Mouse (Mus musculus): ENCODE measurements around the gene Gm28048. TPM values are rescaled to one million over a fixed set of nuclear protein-coding genes. Genes with fewer than 3 reads are reported as not detected.

The Gm28048 gene
- 2.7 and 4.4 TPM in 2 replicates for polyA plus RNA-seq (2015; fragmentation: Nextera tagmentation; extraction: Ambion mirVana)

DNA sequence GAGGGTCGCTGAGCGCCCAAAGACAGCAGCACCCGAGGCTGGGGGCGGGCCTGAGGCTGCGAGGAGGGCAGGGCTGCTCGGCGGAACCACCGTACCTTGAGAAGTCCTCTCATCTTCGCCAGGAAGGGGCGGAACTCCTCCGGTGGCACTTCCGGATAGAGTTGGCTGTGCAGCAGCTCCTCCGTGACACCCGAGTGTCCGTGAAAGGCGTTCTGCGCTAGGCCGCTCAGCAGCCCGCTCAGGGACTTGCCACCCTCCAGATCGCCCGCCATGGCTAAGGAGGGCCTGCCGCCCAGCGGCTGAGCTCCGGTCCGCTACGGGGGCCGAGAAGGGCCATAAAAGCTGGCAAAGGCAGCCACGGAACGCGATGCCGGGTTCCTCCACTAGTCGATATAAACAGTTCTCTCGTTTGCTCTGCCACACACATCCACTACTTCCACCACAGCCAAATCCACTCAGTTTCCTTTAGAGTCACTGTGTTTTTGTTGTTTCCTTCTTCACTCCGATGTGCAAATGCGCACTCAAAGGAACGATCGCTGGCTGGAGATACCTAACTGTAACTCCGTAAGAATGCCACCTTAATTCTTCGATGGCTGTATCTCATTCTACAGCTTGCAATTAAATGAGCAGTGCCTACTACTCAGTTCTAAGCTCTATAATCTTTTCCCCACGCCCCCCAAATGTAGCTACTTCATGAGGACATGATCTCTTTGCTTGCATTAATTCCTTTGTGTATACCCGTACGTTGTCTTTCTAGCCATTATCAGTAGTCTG is at the start of gene Gm28048, which contains the start of gene Commd1:
Gene Gm28048 (minus strand): TSS at position 107 of the 774 bp plus-strand sequence.
Gene Commd1 (minus strand): TSS at position 399 of the 774 bp plus-strand sequence.
- Histone ChIP-seq H3K9me3 (no peaks in the 10 kb centered on the region), H3K4me1 (replicated peaks) (peaks cover 39% of the 10 kb centered on the region), H3K4me2 (replicated peaks) (peak within 1 kb of the TSS; percentile 78), H3K27ac (peak within 1 kb of the TSS; percentile 94), H3K9ac (replicated peaks) (peak within 1 kb of the TSS; percentile 78), H3K4me3 (replicated peaks) (peak within 1 kb of the TSS; percentile 61), H3K36me3 (peaks cover 13% of the 10 kb centered on the region), H3K27me3 (0 out of 2 replicates have a peak, but pooled peaks cover 2% of the 10 kb centered on the region)
- 2% methylated on average over 42 of the region's 42 CpGs for WGBS
- ATAC-seq, result peak; percentile 96

- no peaks in the 10 kb centered on the region for H3K4me1 ChIP-seq (replicated peaks)
- 86% methylated on average over 6 of the region's 6 CpGs for WGBS
- no peaks in the 10 kb centered on the region for H3K36me3 ChIP-seq
- H3K4me2 ChIP-seq (replicated peaks), result no peak overlapping the region
- H3K9me3 ChIP-seq, result no peaks in the 10 kb centered on the region
- no peaks in the 10 kb centered on the region for H3K27me3 ChIP-seq
- H3K4me3 ChIP-seq (replicated peaks), result no peak overlapping the region
- H3K27ac ChIP-seq, result no peak overlapping the region
- no peak overlapping the region for H3K9ac ChIP-seq (replicated peaks)
- ATAC-seq, result no peak
Observed at GRCm38 (mm10) chr11:23029399-23029798, 47.5 kb upstream of the Gm28048 start.

DNA sequence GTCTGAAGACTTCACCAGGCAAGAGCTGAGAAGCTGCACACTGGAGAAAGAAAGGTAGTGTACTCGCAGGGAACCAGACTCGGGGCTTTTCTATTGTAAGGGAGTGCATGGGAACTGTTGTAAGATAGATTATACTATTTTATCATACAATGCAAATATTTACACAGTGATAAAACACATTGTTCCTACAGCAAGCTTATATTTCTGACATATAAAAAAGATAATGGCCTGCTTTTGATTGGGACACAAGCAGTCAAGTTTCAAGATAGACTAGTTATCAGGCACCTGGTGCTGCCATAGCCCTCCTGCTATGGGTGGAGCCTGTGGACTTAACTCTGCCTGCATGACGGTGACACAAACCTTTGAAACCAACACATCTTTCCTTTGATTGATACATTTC is 47.1 kb upstream of the Gm28048 start:
- H3K27me3 ChIP-seq, result no peaks in the 10 kb centered on the region
- no peak for ATAC-seq
- H3K9ac ChIP-seq (replicated peaks), result no peak overlapping the region
- H3K4me3 ChIP-seq (replicated peaks), result no peak overlapping the region
- no peaks in the 10 kb centered on the region for H3K36me3 ChIP-seq
- 73% methylated on average over 3 of the region's 3 CpGs for WGBS
- no peaks in the 10 kb centered on the region for H3K9me3 ChIP-seq
- no peaks in the 10 kb centered on the region for H3K4me1 ChIP-seq (replicated peaks)
- H3K27ac ChIP-seq, result no peak overlapping the region
- H3K4me2 ChIP-seq (replicated peaks), result no peak overlapping the region

DNA sequence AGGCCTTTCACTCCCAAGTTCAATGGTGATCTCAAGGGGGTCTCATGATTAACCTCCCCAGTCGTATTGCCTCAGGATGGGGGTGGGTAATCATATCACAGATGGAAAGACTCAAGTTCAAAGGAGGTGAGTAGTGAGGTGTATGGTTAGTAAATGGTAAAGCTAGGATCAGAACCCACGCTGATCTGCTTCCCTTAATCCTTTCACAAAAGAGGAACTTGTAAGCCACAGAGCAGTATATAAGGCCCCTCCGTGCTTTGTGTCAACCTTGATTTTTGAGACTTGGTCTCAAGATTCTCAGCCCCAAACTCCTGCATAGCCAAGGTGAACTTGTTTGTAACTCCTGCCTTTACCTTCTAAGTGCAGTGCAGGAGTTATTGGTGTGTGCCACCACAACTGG is 42.3 kb upstream of the Gm28048 start:
- H3K36me3 ChIP-seq, result no peaks in the 10 kb centered on the region
- H3K27ac ChIP-seq, result no peak overlapping the region
- H3K4me2 ChIP-seq (replicated peaks), result no peak overlapping the region
- H3K9me3 ChIP-seq, result no peaks in the 10 kb centered on the region
- H3K4me3 ChIP-seq (replicated peaks), result no peak overlapping the region
- H3K9ac ChIP-seq (replicated peaks), result no peak overlapping the region
- no peaks in the 10 kb centered on the region for H3K4me1 ChIP-seq (replicated peaks)
- 54% methylated on average over 3 of the region's 3 CpGs for WGBS
- ATAC-seq, result no peak
- no peaks in the 10 kb centered on the region for H3K27me3 ChIP-seq

GRCm38 (mm10) chr11:23023155-23023554 is 41.3 kb upstream of the Gm28048 start:
- no peaks in the 10 kb centered on the region for H3K27me3 ChIP-seq
- ATAC-seq, result no peak
- H3K4me3 ChIP-seq (replicated peaks), result no peak overlapping the region
- 0 out of 2 replicates have a peak, but pooled peaks cover 3% of the 10 kb centered on the region for H3K9me3 ChIP-seq
- no peaks in the 10 kb centered on the region for H3K4me1 ChIP-seq (replicated peaks)
- no peaks in the 10 kb centered on the region for H3K36me3 ChIP-seq
- no peak overlapping the region for H3K27ac ChIP-seq
- no peak overlapping the region for H3K4me2 ChIP-seq (replicated peaks)
- H3K9ac ChIP-seq (replicated peaks), result no peak overlapping the region
- WGBS, result 90% methylated on average over 2 of the region's 2 CpGs

DNA sequence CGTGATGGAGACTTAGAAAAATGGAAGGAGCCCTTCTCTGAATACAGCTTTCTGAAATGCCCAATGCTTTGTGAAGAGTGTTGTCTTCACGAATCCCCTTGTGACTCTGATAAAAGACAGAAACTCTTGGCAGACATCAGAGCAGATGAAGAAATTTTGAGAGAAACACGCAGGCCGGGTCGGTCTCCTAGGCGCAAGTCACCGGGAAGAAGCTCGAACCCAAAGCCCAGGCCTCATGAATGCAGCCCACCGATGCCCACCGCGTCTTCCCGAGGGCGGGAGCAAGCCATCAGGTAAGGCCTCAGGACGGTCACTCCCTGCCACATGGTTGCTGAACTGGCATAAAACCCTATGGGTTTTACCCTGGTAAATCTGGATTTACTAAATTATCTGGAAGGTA is 39.0 kb upstream of the Gm28048 start:
- ATAC-seq, result no peak
- no peak overlapping the region for H3K4me3 ChIP-seq (replicated peaks)
- no peak overlapping the region for H3K9ac ChIP-seq (replicated peaks)
- H3K9me3 ChIP-seq, result 0 out of 2 replicates have a peak, but pooled peaks cover 3% of the 10 kb centered on the region
- H3K27ac ChIP-seq, result no peak overlapping the region
- no peaks in the 10 kb centered on the region for H3K36me3 ChIP-seq
- no peak overlapping the region for H3K4me2 ChIP-seq (replicated peaks)
- 93% methylated on average over 14 of the region's 14 CpGs for WGBS
- no peaks in the 10 kb centered on the region for H3K27me3 ChIP-seq
- no peaks in the 10 kb centered on the region for H3K4me1 ChIP-seq (replicated peaks)

DNA sequence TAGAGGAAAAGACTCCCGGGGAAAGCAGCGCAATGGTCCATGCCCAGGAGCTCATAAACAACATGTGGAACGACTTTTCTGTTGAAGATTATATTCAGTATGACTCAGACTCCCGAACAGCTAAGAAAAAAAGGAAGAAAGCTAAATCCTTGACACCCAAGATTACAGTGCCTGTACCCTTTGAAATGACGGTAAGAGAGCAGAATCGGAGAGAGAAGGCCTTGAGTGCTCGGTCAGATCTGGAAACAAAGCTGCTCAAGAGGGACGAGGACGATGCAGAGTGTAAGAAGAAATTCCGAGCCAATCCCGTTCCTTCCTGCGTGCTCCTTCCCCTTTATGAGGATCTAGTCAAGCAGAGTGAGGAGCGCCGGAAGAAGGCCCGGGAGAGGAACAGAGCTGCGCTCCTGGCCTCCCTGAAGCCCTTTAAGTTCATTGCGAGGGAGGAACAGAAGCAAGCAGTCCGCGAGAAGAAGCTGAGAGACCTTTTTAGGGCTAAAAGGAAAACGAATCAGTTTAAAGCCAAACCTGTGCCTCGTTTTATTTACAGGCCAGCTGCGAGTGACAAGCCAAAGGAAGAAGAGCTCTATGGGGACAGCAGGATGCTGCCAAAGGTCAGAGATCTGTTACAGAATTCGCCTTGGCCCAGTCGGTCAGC is 38.4 kb upstream of the Gm28048 start:
- H3K27me3 ChIP-seq, result no peaks in the 10 kb centered on the region
- no peak overlapping the region for H3K27ac ChIP-seq
- no peak overlapping the region for H3K9ac ChIP-seq (replicated peaks)
- H3K4me3 ChIP-seq (replicated peaks), result no peak overlapping the region
- ATAC-seq, result no peak
- H3K9me3 ChIP-seq, result 0 out of 2 replicates have a peak, but pooled peaks cover 3% of the 10 kb centered on the region
- no peak overlapping the region for H3K4me2 ChIP-seq (replicated peaks)
- no peaks in the 10 kb centered on the region for H3K36me3 ChIP-seq
- 70% methylated on average over 24 of the region's 24 CpGs for WGBS
- no peaks in the 10 kb centered on the region for H3K4me1 ChIP-seq (replicated peaks)

- H3K36me3 ChIP-seq, result no peaks in the 10 kb centered on the region
- no peak overlapping the region for H3K9ac ChIP-seq (replicated peaks)
- no peak overlapping the region for H3K27ac ChIP-seq
- H3K9me3 ChIP-seq, result 0 out of 2 replicates have a peak, but pooled peaks cover 3% of the 10 kb centered on the region
- H3K27me3 ChIP-seq, result no peaks in the 10 kb centered on the region
- H3K4me2 ChIP-seq (replicated peaks), result no peak overlapping the region
- no peak overlapping the region for H3K4me3 ChIP-seq (replicated peaks)
- 94% methylated on average over 4 of the region's 4 CpGs for WGBS
- no peak for ATAC-seq
- no peaks in the 10 kb centered on the region for H3K4me1 ChIP-seq (replicated peaks)
Observed at GRCm38 (mm10) chr11:23017943-23018342, 36.1 kb upstream of the Gm28048 start.

- Histone ChIP-seq H3K27ac (no peak overlapping the region), H3K9me3 (0 out of 2 replicates have a peak, but pooled peaks cover 3% of the 10 kb centered on the region), H3K4me2 (replicated peaks) (no peak overlapping the region), H3K27me3 (no peaks in the 10 kb centered on the region), H3K36me3 (no peaks in the 10 kb centered on the region), H3K9ac (replicated peaks) (no peak overlapping the region), H3K4me1 (replicated peaks) (no peaks in the 10 kb centered on the region), H3K4me3 (replicated peaks) (no peak overlapping the region)
- ATAC-seq, result no peak
- WGBS, result 69% methylated on average over 6 of the region's 6 CpGs
Observed at GRCm38 (mm10) chr11:23014996-23015395, 33.1 kb upstream of the Gm28048 start.

GRCm38 (mm10) chr11:23013580-23014294 is 31.8 kb upstream of the Gm28048 start:
- H3K9ac ChIP-seq (replicated peaks), result no peak overlapping the region
- no peak overlapping the region for H3K4me2 ChIP-seq (replicated peaks)
- H3K27me3 ChIP-seq, result no peaks in the 10 kb centered on the region
- H3K9me3 ChIP-seq, result 0 out of 2 replicates have a peak, but pooled peaks cover 3% of the 10 kb centered on the region
- ATAC-seq, result no peak
- no peak overlapping the region for H3K4me3 ChIP-seq (replicated peaks)
- no peaks in the 10 kb centered on the region for H3K36me3 ChIP-seq
- H3K27ac ChIP-seq, result no peak overlapping the region
- WGBS, result 89% methylated on average over 4 of the region's 4 CpGs
- H3K4me1 ChIP-seq (replicated peaks), result peaks cover 3% of the 10 kb centered on the region; the same call in 1 of the 2 replicates

DNA sequence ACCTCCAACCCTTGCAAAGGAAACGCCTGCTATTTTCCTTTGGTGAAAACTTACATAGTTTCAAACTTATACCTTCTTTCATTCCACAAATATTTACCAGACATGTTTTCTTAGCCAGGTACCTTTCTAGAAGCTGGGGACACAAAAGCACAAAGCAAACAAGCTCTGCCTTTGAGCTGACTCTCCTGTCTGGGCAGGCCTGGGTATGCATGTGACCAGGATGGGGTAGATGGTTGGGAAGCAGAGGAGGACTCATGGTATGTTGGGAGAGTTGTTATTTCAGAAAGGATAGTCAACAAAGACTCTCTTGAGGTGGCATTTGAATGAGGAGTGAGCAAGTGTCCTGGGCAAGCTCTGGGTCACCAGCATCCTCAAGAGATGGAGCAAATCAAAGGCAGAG is 31.2 kb upstream of the Gm28048 start:
- Histone ChIP-seq H3K4me3 (replicated peaks) (no peak overlapping the region), H3K36me3 (no peaks in the 10 kb centered on the region), H3K27ac (no peak overlapping the region), H3K9me3 (no peaks in the 10 kb centered on the region), H3K4me1 (replicated peaks) (peaks cover 3% of the 10 kb centered on the region; the same call in 1 of the 2 replicates), H3K9ac (replicated peaks) (no peak overlapping the region), H3K4me2 (replicated peaks) (no peak overlapping the region), H3K27me3 (no peaks in the 10 kb centered on the region)
- WGBS, result 76% methylated on average over 1 of the region's 1 CpGs
- ATAC-seq, result no peak

GRCm38 (mm10) chr11:23008824-23009200 is 26.9 kb upstream of the Gm28048 start:
- WGBS, result 41% methylated on average over 4 of the region's 4 CpGs
- peaks cover 7% of the 10 kb centered on the region for H3K4me1 ChIP-seq (replicated peaks)
- no peaks in the 10 kb centered on the region for H3K27me3 ChIP-seq
- peak overlapping the region; percentile 75 for H3K9ac ChIP-seq (replicated peaks)
- ATAC-seq, result no peak
- H3K27ac ChIP-seq, result no peak overlapping the region
- H3K9me3 ChIP-seq, result no peaks in the 10 kb centered on the region
- H3K4me2 ChIP-seq (replicated peaks), result peak overlapping the region; percentile 72
- peak overlapping the region; percentile 56 for H3K4me3 ChIP-seq (replicated peaks)
- H3K36me3 ChIP-seq, result peaks cover 15% of the 10 kb centered on the region
